Mouse (Mus musculus) hindbrain, embryonic 16.5 days (tissue): ENCODE results near the gene Bahcc1. TPM values are rescaled to one million over a fixed set of nuclear protein-coding genes. Genes with fewer than 3 reads are reported as not detected.
A peak's percentile ranks its signal among the peaks of the same experiment; 100 is the strongest.

Source experiments
- ATAC-seq: fragments of 200-750 bp; cut with Nextera tagmentation; 2 replicates; pipeline ENCODE4 v1.8.0; 2017; ENCODE audit warnings: moderate TSS enrichment, moderate library complexity
- H3K27ac ChIP-seq: fragments of 300-500 bp; sonication (generic); 2 replicates; pipeline ENCODE4 v1.5.1; 2014; ENCODE audit warnings: low read depth, mild to moderate bottlenecking, control low read depth, low read length, moderate library complexity
- H3K27me3 ChIP-seq: fragments of 300-500 bp; sonication (generic); replicated peaks from 2 replicates; pipeline ENCODE4 v1.6.1; 2014; ENCODE audit warnings: low read length; ENCODE audit not compliant: control insufficient read depth, insufficient read depth
- H3K36me3 ChIP-seq: fragments of 300-500 bp; sonication (generic); 2 replicates; pipeline ENCODE4 v1.6.1; 2014; ENCODE audit warnings: mild to moderate bottlenecking, low read length, moderate library complexity, mixed read lengths; ENCODE audit not compliant: control insufficient read depth, insufficient read depth
- H3K4me1 ChIP-seq: fragments of 300-500 bp; sonication (generic); 2 replicates; pipeline ENCODE4 v1.6.1; 2014; ENCODE audit warnings: low read depth, low read length; ENCODE audit not compliant: control insufficient read depth, insufficient read depth
- H3K4me2 ChIP-seq: fragments of 300-500 bp; sonication (generic); 2 replicates; pipeline ENCODE4 v1.6.1; 2014; ENCODE audit warnings: mild to moderate bottlenecking, low read length, control low read depth, moderate library complexity
- H3K4me3 ChIP-seq: fragments of 300-500 bp; sonication (generic); 2 replicates; pipeline ENCODE4 v1.5.1; 2014; ENCODE audit warnings: mild to moderate bottlenecking, low read length, control low read depth, moderate library complexity
- H3K9ac ChIP-seq: fragments of 300-500 bp; sonication (generic); 2 replicates; pipeline ENCODE4 v1.6.1; 2014; ENCODE audit warnings: low read depth, mild to moderate bottlenecking, control low read depth, low read length, moderate library complexity
- H3K9me3 ChIP-seq: fragments of 300-500 bp; sonication (generic); 2 replicates; pipeline ENCODE4 v1.6.1; 2014; ENCODE audit warnings: mild to moderate bottlenecking, low read length, moderate library complexity; ENCODE audit not compliant: control insufficient read depth
- WGBS: fragments of 180-500 bp; shearing (Covaris S2); extraction: QIAGEN DNeasy Blood & Tissue Kit; methylation state at CpG from one replicate; pipeline ENCODE4 v1.1.7; 2014; 5-methylcytosine and 5-hydroxymethylcytosine counted together
- polyA plus RNA-seq: library from polyadenylated mRNA; unstranded; fragments of >200 nt; fragmentation: Nextera tagmentation; extraction: Ambion mirVana; gene quantifications from 2 replicates; pipeline ENCODE4 v1.2.1, GENCODE M21; 2015

Gene Bahcc1
- polyA plus RNA-seq, 1 experiment from 2014 or later: 7.8 TPM

DNA sequence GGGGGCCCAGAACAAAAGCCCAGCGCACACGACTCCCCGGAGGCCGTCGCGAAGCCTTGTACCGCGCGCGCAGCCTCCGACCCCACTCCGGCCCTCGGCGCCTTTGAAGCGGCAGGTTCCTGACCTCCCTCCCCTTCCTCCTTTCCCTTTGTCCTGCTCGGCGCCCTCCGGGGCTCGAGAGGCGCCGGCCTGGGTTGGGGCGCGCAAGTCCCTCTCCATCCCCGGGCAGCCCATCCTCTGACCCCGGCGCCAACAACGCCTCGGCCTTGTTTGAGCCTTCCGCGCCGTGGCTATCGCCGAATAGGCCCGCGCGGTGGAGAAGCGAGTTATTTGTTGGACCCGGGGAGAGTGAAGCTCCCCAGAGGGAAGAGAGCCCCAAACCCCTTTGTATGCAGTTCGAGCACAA lies 2.0 kb downstream of the Bahcc1 start:
- peak overlapping the region; percentile 90 for H3K4me2 ChIP-seq
- peak overlapping the region; percentile 90 for H3K4me3 ChIP-seq
- no peaks in the 10 kb centered on the region for H3K36me3 ChIP-seq
- peak overlapping the region; percentile 95 for H3K27ac ChIP-seq
- peak overlapping the region; percentile 95 for H3K9ac ChIP-seq
- peaks cover 27% of the 10 kb centered on the region for H3K4me1 ChIP-seq
- no peak for ATAC-seq
- under 1% methylated on average over 33 of the region's 39 CpGs for WGBS
- no peaks in the 10 kb centered on the region for H3K9me3 ChIP-seq
- no peaks in the 10 kb centered on the region for H3K27me3 ChIP-seq

DNA sequence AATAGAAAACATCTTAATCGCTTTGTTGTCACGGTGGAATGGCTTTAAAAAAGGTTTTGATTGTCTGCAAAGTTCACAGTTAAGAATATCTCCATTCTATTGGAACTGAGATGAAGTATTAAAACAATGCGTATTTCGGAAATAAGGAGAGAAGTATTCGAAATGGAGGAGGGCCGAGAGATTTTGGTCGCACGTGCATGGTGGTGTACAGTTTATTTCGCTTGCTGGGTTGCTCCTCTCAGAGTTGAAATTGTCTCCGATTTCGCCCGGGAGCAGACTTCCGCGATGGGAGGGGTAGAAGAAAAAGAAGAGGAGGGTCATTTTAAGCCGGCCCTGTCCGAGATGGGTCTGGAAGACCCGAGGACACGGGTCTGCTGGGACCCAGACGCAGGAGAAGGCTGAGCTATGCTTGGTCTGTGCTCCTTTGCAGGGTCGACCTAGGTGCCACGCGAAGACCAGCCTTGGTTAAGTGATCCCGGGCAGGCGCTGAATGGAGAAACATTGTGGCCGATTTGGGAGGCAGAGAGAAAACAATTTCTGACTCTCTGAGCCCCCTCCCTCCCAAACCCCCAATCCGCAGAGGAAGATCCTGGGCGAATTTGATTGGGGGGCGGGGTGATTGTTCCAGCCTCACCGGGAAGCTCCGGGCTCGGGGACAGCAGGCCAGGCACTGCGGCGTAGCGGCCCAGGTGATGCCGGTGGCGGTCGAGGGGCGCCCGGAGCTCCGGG lies 2.8 kb downstream of the Bahcc1 start:
- no peaks in the 10 kb centered on the region for H3K27me3 ChIP-seq
- peak overlapping the region; percentile 78 for H3K9ac ChIP-seq
- no peak for ATAC-seq
- no peaks in the 10 kb centered on the region for H3K9me3 ChIP-seq
- H3K27ac ChIP-seq: peak overlapping the region; percentile 98
- peak overlapping the region; percentile 90 for H3K4me2 ChIP-seq
- H3K36me3 ChIP-seq: no peaks in the 10 kb centered on the region
- H3K4me1 ChIP-seq: peaks cover 30% of the 10 kb centered on the region
- H3K4me3 ChIP-seq: peak overlapping the region; percentile 90
- under 1% methylated on average over 39 of the region's 40 CpGs for WGBS

DNA sequence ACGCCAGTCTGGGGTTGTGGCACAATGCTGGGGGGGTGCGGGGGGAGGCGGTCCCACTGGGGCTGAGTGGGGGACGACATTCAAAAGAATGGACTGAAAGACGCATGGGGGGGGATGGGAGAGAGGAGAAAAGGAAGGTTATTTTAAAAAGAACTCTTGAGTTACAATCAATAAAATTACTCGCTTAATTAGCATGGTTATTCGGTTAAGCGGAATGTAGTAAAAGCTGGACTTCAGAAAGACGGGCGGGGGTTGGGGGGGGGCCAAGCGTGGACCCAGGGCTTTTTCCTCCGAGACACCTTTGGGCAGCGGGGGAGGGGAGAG lies 3.3 kb downstream of the Bahcc1 start:
- H3K36me3 ChIP-seq: no peaks in the 10 kb centered on the region
- ATAC-seq: no peak
- no peaks in the 10 kb centered on the region for H3K27me3 ChIP-seq
- H3K4me2 ChIP-seq: peak overlapping the region; percentile 90
- WGBS: under 1% methylated on average over 13 of the region's 13 CpGs
- peak overlapping the region; percentile 98 for H3K27ac ChIP-seq
- peak overlapping the region; percentile 78 for H3K9ac ChIP-seq
- peaks cover 34% of the 10 kb centered on the region for H3K4me1 ChIP-seq
- no peaks in the 10 kb centered on the region for H3K9me3 ChIP-seq
- peak overlapping the region; percentile 90 for H3K4me3 ChIP-seq

DNA sequence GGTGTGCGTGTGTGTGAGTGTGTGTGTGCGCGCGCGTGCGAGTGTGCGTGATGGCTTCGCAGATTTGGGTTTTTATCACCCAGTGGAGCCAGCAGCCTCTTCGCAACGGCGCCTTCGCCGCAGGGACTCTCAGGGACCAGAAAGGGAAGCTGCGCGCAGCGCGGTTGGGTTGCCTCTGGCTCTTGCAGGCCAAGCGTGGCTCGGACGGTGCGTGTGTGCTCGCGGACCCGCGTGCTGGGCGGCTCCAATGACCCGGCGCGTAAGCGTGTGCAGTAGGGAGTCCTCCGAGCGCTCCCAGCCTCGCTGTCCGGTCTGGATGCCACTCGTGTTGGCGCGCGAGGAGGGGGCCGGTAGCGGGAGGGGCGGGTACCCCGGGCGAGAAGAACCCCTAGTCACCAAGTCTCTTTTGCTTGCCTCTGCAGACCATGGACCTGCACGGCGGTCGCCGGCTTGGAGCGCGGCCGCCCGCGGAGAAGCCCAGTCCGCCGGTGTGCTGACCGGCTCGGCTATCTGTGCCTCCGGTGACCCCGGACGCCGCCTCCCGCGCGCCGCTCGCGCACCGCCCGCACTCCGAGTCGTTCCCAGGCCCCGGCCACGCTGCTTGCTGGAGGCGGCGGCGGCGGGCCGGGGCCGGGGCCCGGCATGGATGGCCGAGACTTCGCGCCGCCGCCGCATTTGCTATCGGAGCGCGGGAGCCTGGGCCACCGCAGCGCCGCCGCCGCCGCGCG lies 3.9 kb downstream of the Bahcc1 start:
- Histone ChIP-seq H3K27ac (peak overlapping the region; percentile 98), H3K36me3 (no peaks in the 10 kb centered on the region), H3K4me1 (peaks cover 39% of the 10 kb centered on the region), H3K9ac (peak overlapping the region; percentile 78), H3K9me3 (no peaks in the 10 kb centered on the region), H3K27me3 (no peaks in the 10 kb centered on the region), H3K4me3 (peak overlapping the region; percentile 90), H3K4me2 (peak overlapping the region; percentile 90)
- WGBS: under 1% methylated on average over 89 of the region's 96 CpGs
- no peak for ATAC-seq

DNA sequence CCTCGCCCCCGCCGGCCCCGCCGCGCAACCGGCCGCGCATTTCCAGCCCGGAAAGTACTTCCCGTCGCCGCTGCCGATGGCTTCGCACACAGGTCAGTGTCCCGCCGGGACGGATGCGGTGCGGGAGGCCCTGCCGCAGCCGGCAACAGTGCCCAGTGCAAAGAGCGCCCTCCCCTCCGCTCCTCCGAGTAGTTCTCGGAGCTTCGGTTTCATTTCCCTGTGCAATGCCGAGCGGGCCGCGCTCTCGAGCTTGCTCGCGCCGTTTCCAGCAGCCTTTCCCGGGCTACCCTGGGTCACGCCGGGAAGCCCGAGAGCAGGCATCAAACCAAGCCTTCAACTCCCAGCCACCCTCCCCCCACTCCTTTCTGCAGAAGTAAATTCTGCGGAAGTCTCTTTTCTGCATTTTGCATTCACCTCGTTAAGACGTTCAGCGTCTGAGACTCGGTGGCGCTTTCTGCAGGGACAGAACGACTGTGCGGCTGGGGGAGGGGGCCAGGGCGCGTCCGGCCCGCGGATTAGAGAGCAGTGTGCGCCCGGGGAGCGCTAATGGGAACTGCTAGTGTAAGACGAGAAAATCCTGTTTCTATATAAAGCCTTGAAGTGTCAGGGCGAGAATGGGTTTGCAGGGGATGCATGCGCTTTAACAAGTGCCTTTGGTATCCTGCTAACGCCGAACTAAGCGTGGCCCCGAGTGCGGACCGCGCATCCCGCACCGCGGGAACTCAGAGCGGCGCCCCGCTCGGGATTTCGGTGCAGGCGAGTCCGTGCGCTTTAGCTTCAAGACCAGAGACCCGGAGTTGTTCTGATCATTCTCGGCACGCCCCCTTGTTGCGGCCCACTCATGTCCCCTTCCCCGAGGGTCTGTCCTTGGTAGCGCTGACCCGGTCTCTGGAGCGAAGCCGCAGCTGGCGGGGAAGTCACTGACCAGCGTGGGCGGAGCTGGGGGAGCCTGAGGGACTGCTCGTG lies 4.7 kb downstream of the Bahcc1 start:
- H3K9me3 ChIP-seq: no peaks in the 10 kb centered on the region
- H3K9ac ChIP-seq: peak overlapping the region; percentile 78
- H3K27me3 ChIP-seq: no peaks in the 10 kb centered on the region
- under 1% methylated on average over 80 of the region's 89 CpGs for WGBS
- peak overlapping the region; percentile 90 for H3K4me2 ChIP-seq
- peaks cover 39% of the 10 kb centered on the region for H3K4me1 ChIP-seq
- H3K36me3 ChIP-seq: no peaks in the 10 kb centered on the region
- no peak for ATAC-seq
- peak overlapping the region; percentile 90 for H3K4me3 ChIP-seq
- H3K27ac ChIP-seq: peak overlapping the region; percentile 98

DNA sequence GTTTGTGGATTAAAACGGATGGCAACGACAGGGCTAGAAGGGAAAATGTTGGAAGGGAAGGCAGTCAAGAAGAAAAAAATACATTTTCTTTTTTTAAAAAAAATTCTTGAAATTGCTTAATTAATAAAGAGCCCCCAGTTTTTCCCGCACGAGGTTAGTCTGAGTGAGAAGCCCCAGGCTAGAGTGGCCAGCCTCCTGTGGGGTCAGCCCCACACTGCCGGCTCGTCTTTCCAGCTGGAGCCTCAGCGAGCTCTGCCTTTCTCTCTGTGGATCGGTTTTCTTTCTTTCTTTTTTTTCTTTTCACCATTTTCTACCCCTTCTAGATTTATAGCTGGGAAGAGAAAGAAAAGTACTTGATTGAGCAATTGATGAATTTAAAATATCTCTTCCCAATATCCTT lies 5.6 kb downstream of the Bahcc1 start:
- H3K36me3 ChIP-seq: no peaks in the 10 kb centered on the region
- no peak for ATAC-seq
- H3K9ac ChIP-seq: peak overlapping the region; percentile 78
- peak overlapping the region; percentile 70 for H3K27ac ChIP-seq
- peak overlapping the region; percentile 90 for H3K4me3 ChIP-seq
- peaks cover 47% of the 10 kb centered on the region for H3K4me1 ChIP-seq
- WGBS: 6% methylated on average over 8 of the region's 8 CpGs
- no peaks in the 10 kb centered on the region for H3K9me3 ChIP-seq
- H3K4me2 ChIP-seq: peak overlapping the region; percentile 90
- H3K27me3 ChIP-seq: no peaks in the 10 kb centered on the region

DNA sequence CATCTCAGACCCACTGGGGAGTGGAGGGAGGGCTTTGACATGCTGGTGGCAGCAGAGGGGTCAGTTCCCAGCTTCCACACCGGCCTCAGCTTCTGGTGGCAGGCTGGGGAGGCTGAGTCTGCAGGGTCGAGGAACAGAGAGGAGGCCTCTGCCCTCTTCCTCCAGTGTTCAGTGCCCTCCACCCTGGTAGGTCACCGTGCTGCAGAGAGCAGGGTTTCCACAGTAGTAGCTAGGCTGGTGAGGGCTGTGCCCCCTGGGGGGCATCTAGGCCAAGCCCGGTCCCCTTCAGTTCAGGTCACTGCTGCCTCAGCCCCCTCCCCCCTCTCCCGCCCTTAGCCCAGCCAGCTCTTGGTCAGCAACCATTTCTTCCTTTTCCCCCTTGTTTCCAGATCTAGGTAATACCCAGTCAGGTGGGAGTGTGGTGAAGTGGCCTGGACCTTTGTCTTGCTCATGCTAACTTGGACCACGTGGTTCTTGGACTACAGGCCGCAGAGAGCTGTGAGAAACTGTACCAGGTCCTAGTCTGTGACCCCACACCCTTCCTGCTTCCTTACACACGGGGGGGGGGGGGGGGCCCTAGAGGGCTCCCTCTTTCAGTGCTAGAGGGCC lies 6.1 kb downstream of the Bahcc1 start:
- 7% methylated on average over 8 of the region's 8 CpGs for WGBS
- no peak for ATAC-seq

DNA sequence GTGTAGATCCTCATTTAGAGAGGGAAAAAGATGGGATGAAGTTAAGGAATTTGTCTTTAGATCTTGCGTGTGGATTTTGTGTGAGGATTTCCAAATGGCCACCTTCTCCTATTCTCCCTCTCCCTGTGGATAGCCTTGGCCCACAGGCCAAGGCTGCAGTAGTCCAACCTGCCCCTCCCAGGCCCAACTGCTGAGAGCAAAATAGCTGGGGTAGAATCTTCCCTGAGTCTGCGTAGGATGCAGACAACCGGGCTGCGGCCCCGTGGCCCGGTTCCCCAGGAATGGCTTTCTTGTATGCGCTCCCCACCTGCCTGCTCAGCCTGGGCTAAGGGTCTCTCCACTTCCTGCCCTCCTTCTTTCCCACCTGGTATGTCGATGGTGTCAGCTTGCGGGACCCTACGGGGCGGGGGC lies 6.8 kb downstream of the Bahcc1 start:
- peaks cover 56% of the 10 kb centered on the region for H3K4me1 ChIP-seq
- WGBS: 5% methylated on average over 11 of the region's 11 CpGs

More for the DNA sequence above, 6.1 kb downstream of the Bahcc1 start:
- Histone ChIP-seq H3K4me2 (peak overlapping the region; percentile 90), H3K4me3 (peak overlapping the region; percentile 90), H3K27ac (peak overlapping the region; percentile 70), H3K27me3 (no peaks in the 10 kb centered on the region), H3K9me3 (no peaks in the 10 kb centered on the region), H3K36me3 (no peaks in the 10 kb centered on the region), H3K9ac (peak overlapping the region; percentile 78), H3K4me1 (peaks cover 53% of the 10 kb centered on the region)

More for the DNA sequence above, 6.8 kb downstream of the Bahcc1 start:
- H3K9ac ChIP-seq: peak overlapping the region; percentile 78
- ATAC-seq: no peak
- no peaks in the 10 kb centered on the region for H3K36me3 ChIP-seq
- H3K9me3 ChIP-seq: no peaks in the 10 kb centered on the region
- no peaks in the 10 kb centered on the region for H3K27me3 ChIP-seq
- peak overlapping the region; percentile 90 for H3K4me3 ChIP-seq
- H3K4me2 ChIP-seq: peak overlapping the region; percentile 90
- H3K27ac ChIP-seq: peak overlapping the region; percentile 70
